Mouse (Mus musculus): ENCODE data around the gene Myo15. TPM values are rescaled to one million over a fixed set of nuclear protein-coding genes. Genes with fewer than 3 reads are reported as not detected.
A peak's percentile ranks its signal among the peaks of the same experiment; 100 is the strongest.

Gene Myo15
- polyA plus RNA-seq, 1 experiment from 2014 or later, result 0.04 TPM

GRCm38 (mm10) chr11:60440176-60440575 lies 29.0 kb upstream of the Myo15 start:
- Histone ChIP-seq H3K36me3 (ENCODE audit: control insufficient read depth, insufficient read depth, low read length) (peaks cover 10% of the 10 kb centered on the region), H3K4me3 (ENCODE audit: low read depth, low read length) (no peak overlapping the region), H3K27me3 (ENCODE audit: control insufficient read depth, insufficient read depth, low read length) (no peaks in the 10 kb centered on the region), H3K9me3 (ENCODE audit: control insufficient read depth, low read length) (no peaks in the 10 kb centered on the region), H3K4me2 (no peak overlapping the region), H3K9ac (ENCODE audit: low read length) (no peak overlapping the region), H3K4me1 (ENCODE audit: control insufficient read depth, insufficient read depth, low read length) (no peaks in the 10 kb centered on the region), H3K27ac (ENCODE audit: low read depth, low read length) (no peak overlapping the region)
- WGBS, result 54% methylated on average over 7 of the region's 7 CpGs
- no peak for DNase-seq (ENCODE audit: low spot score, missing footprints)
- ATAC-seq (ENCODE audit: low FRiP score), result no peak

DNA sequence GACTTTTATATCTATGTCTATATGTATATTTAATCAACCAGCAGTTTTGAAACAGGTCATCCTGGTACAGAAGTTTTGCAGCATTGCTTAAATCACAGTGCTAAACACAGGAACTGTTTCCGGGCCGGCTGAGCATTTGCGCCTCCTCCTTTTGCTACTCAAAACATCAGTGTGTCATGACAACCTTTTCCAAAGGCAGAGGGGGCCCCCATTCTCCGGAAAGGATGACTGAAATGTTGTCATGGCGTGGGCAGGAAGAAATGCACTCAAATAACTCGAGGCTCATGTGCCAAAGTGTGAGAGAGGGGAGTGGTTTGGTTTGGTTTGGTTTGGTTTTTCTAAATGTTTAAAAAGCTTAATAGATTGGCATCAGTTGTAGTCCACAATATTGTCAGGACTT lies 26.2 kb upstream of the Myo15 start:
- peaks cover 10% of the 10 kb centered on the region for H3K36me3 ChIP-seq (ENCODE audit: control insufficient read depth, insufficient read depth, low read length)
- no peak for ATAC-seq (ENCODE audit: low FRiP score)

DNA sequence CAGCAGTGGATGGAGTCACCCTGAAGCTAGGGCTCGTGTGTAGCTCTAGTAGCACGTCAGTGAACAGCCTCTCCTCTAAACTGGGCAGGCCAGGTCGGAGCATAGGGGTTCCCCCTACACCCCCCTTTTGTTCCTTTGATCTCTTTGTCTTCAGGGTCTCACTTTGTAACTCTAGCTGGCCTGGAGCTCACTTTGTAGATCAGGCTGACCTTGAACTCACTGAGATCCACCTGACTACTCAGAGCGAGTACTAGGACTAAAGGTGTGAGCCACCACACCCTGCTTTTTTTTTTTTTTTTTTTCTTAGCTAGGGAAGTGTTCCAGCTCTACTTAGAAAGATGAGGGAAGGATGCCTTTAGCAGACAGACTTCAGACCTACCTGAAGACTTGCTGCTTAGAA lies 25.1 kb upstream of the Myo15 start:
- Histone ChIP-seq H3K4me3 (ENCODE audit: low read depth, low read length) (no peak overlapping the region), H3K36me3 (ENCODE audit: control insufficient read depth, insufficient read depth, low read length) (peaks cover 10% of the 10 kb centered on the region)
- no peak for ATAC-seq (ENCODE audit: low FRiP score)

More for the DNA sequence above, 26.2 kb upstream of the Myo15 start:
- no peaks in the 10 kb centered on the region for H3K9me3 ChIP-seq (ENCODE audit: control insufficient read depth, low read length)
- WGBS, result 89% methylated on average over 6 of the region's 6 CpGs
- no peak overlapping the region for H3K4me2 ChIP-seq
- H3K27ac ChIP-seq (ENCODE audit: low read depth, low read length), result no peak overlapping the region
- no peak for DNase-seq (ENCODE audit: low spot score, missing footprints)
- H3K4me1 ChIP-seq (ENCODE audit: control insufficient read depth, insufficient read depth, low read length), result no peaks in the 10 kb centered on the region
- no peak overlapping the region for H3K4me3 ChIP-seq (ENCODE audit: low read depth, low read length)
- H3K27me3 ChIP-seq (ENCODE audit: control insufficient read depth, insufficient read depth, low read length), result no peaks in the 10 kb centered on the region
- no peak overlapping the region for H3K9ac ChIP-seq (ENCODE audit: low read length)

GRCm38 (mm10) chr11:60454080-60454744 lies 14.9 kb upstream of the Myo15 start, which contains the start of gene Drg2:
Drg2 (plus strand) TSS chr11:60454591.
- Histone ChIP-seq H3K36me3 (ENCODE audit: control insufficient read depth, insufficient read depth, low read length) (peaks cover 2% of the 10 kb centered on the region; the same call in 1 of the 2 replicates), H3K4me2 (peak within 1 kb of the TSS; percentile 56), H3K27me3 (ENCODE audit: control insufficient read depth, insufficient read depth, low read length) (no peaks in the 10 kb centered on the region), H3K9ac (ENCODE audit: low read length) (peak within 1 kb of the TSS; percentile 80), H3K4me1 (ENCODE audit: control insufficient read depth, insufficient read depth, low read length) (peaks cover 5% of the 10 kb centered on the region), H3K27ac (ENCODE audit: low read depth, low read length) (no peak within 1 kb of the TSS), H3K9me3 (ENCODE audit: control insufficient read depth, low read length) (no peaks in the 10 kb centered on the region), H3K4me3 (ENCODE audit: low read depth, low read length) (peak within 1 kb of the TSS; percentile 73)
- peak; percentile 93 for ATAC-seq (ENCODE audit: low FRiP score)
- DNase-seq (ENCODE audit: low spot score, missing footprints), result peak; percentile 100
- 5% methylated on average over 27 of the region's 27 CpGs for WGBS

More for the DNA sequence above, 25.1 kb upstream of the Myo15 start:
- Histone ChIP-seq H3K4me1 (ENCODE audit: control insufficient read depth, insufficient read depth, low read length) (no peaks in the 10 kb centered on the region), H3K9ac (ENCODE audit: low read length) (no peak overlapping the region), H3K4me2 (no peak overlapping the region), H3K27ac (ENCODE audit: low read depth, low read length) (no peak overlapping the region), H3K27me3 (ENCODE audit: control insufficient read depth, insufficient read depth, low read length) (no peaks in the 10 kb centered on the region), H3K9me3 (ENCODE audit: control insufficient read depth, low read length) (no peaks in the 10 kb centered on the region)
- 87% methylated on average over 4 of the region's 4 CpGs for WGBS
- DNase-seq (ENCODE audit: low spot score, missing footprints), result no peak

DNA sequence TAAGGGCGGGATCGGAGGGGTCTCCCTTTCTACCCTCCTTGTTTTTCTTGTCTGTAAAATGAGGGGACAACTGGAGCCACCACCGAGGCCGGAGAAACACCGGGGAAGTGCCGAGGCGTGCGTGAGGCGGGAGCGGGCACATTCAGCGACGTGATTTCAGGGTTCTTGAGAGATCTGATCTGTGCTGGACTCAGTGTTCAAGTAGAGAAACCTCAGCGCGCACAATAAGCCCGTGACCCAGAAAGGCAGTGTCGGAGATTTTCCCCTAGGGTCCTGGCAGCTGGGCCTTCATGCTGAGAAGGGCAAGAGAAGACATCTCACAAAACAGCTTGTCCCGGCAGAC lies 14.4 kb upstream of the Myo15 start:
- Histone ChIP-seq H3K4me3 (ENCODE audit: low read depth, low read length) (peak overlapping the region; percentile 73), H3K27ac (ENCODE audit: low read depth, low read length) (no peak overlapping the region), H3K27me3 (ENCODE audit: control insufficient read depth, insufficient read depth, low read length) (no peaks in the 10 kb centered on the region), H3K9ac (ENCODE audit: low read length) (peak overlapping the region; percentile 80), H3K36me3 (ENCODE audit: control insufficient read depth, insufficient read depth, low read length) (peaks cover 6% of the 10 kb centered on the region), H3K4me2 (peak overlapping the region; percentile 56), H3K9me3 (ENCODE audit: control insufficient read depth, low read length) (no peaks in the 10 kb centered on the region), H3K4me1 (ENCODE audit: control insufficient read depth, insufficient read depth, low read length) (peaks cover 5% of the 10 kb centered on the region)
- DNase-seq (ENCODE audit: low spot score, missing footprints) (no peak), ATAC-seq (ENCODE audit: low FRiP score) (peak; percentile 46)
- WGBS, result under 1% methylated on average over 17 of the region's 17 CpGs

GRCm38 (mm10) chr11:60457973-60458372 lies 11.2 kb upstream of the Myo15 start:
- no peak overlapping the region for H3K4me3 ChIP-seq (ENCODE audit: low read depth, low read length)
- peaks cover 5% of the 10 kb centered on the region for H3K4me1 ChIP-seq (ENCODE audit: control insufficient read depth, insufficient read depth, low read length)
- ATAC-seq (ENCODE audit: low FRiP score) (no peak), DNase-seq (ENCODE audit: low spot score, missing footprints) (no peak)
- no peak overlapping the region for H3K9ac ChIP-seq (ENCODE audit: low read length)
- H3K36me3 ChIP-seq (ENCODE audit: control insufficient read depth, insufficient read depth, low read length), result peaks cover 25% of the 10 kb centered on the region
- WGBS, result 87% methylated on average over 1 of the region's 1 CpGs
- H3K4me2 ChIP-seq, result no peak overlapping the region
- no peaks in the 10 kb centered on the region for H3K27me3 ChIP-seq (ENCODE audit: control insufficient read depth, insufficient read depth, low read length)
- H3K9me3 ChIP-seq (ENCODE audit: control insufficient read depth, low read length), result no peaks in the 10 kb centered on the region
- H3K27ac ChIP-seq (ENCODE audit: low read depth, low read length), result no peak overlapping the region

GRCm38 (mm10) chr11:60465943-60466380 lies 3.2 kb upstream of the Myo15 start:
- no peaks in the 10 kb centered on the region for H3K27me3 ChIP-seq (ENCODE audit: control insufficient read depth, insufficient read depth, low read length)
- DNase-seq (ENCODE audit: low spot score, missing footprints) (no peak), ATAC-seq (ENCODE audit: low FRiP score) (no peak)
- no peaks in the 10 kb centered on the region for H3K4me1 ChIP-seq (ENCODE audit: control insufficient read depth, insufficient read depth, low read length)
- 94% methylated on average over 2 of the region's 2 CpGs for WGBS
- H3K9ac ChIP-seq (ENCODE audit: low read length), result no peak overlapping the region
- H3K36me3 ChIP-seq (ENCODE audit: control insufficient read depth, insufficient read depth, low read length), result peaks cover 16% of the 10 kb centered on the region
- H3K4me2 ChIP-seq, result no peak overlapping the region
- H3K4me3 ChIP-seq (ENCODE audit: low read depth, low read length), result no peak overlapping the region
- H3K27ac ChIP-seq (ENCODE audit: low read depth, low read length), result no peak overlapping the region
- H3K9me3 ChIP-seq (ENCODE audit: control insufficient read depth, low read length), result no peaks in the 10 kb centered on the region

GRCm38 (mm10) chr11:60470743-60471142 lies 1.6 kb downstream of the Myo15 start:
- Histone ChIP-seq H3K27me3 (ENCODE audit: control insufficient read depth, insufficient read depth, low read length) (no peaks in the 10 kb centered on the region), H3K36me3 (ENCODE audit: control insufficient read depth, insufficient read depth, low read length) (no peaks in the 10 kb centered on the region), H3K4me3 (ENCODE audit: low read depth, low read length) (no peak overlapping the region), H3K9ac (ENCODE audit: low read length) (no peak overlapping the region), H3K4me1 (ENCODE audit: control insufficient read depth, insufficient read depth, low read length) (no peaks in the 10 kb centered on the region), H3K9me3 (ENCODE audit: control insufficient read depth, low read length) (no peaks in the 10 kb centered on the region), H3K4me2 (no peak overlapping the region), H3K27ac (ENCODE audit: low read depth, low read length) (no peak overlapping the region)
- ATAC-seq (ENCODE audit: low FRiP score) (no peak), DNase-seq (ENCODE audit: low spot score, missing footprints) (no peak)
- 83% methylated on average over 9 of the region's 9 CpGs for WGBS

GRCm38 (mm10) chr11:60474534-60474933 lies 5.4 kb downstream of the Myo15 start:
- DNase-seq (ENCODE audit: low spot score, missing footprints) (no peak), ATAC-seq (ENCODE audit: low FRiP score) (no peak)
- 81% methylated on average over 5 of the region's 5 CpGs for WGBS
- Histone ChIP-seq H3K27ac (ENCODE audit: low read depth, low read length) (no peak overlapping the region), H3K27me3 (ENCODE audit: control insufficient read depth, insufficient read depth, low read length) (no peaks in the 10 kb centered on the region), H3K4me1 (ENCODE audit: control insufficient read depth, insufficient read depth, low read length) (no peaks in the 10 kb centered on the region), H3K4me2 (no peak overlapping the region), H3K9ac (ENCODE audit: low read length) (no peak overlapping the region), H3K36me3 (ENCODE audit: control insufficient read depth, insufficient read depth, low read length) (no peaks in the 10 kb centered on the region), H3K4me3 (ENCODE audit: low read depth, low read length) (no peak overlapping the region), H3K9me3 (ENCODE audit: control insufficient read depth, low read length) (no peaks in the 10 kb centered on the region)

Measured in midbrain, embryonic 11.5 days (tissue).